Mouse (Mus musculus) left cerebral cortex, postnatal 14 days (tissue): ENCODE measurements around the gene Inpp4b. TPM values are rescaled to one million over a fixed set of nuclear protein-coding genes. Genes with fewer than 3 reads are reported as not detected.

Experiments used
- DNase-seq, 2 experiments: peaks; one replicate each; pipeline ENCODE4 v3.0.0; 2021 to 2022; ENCODE audit warnings: low spot score in 2 of 2, mixed read lengths in 1 of 2
- intact Hi-C: fragments of 180-260 bp; cut with DNase I; formaldehyde crosslinking; loops from one replicate; pipeline ENCODE4 v1.15.1; 2025
- total RNA-seq, 2 experiments: library from RNA; stranded (reverse); gene quantifications; 2 replicates each; pipeline ENCODE4 v1.2.3; 2021

Inpp4b gene
- total RNA-seq, 2 experiments from 2014 or later: 9.8 to 12.6 TPM

DNA sequence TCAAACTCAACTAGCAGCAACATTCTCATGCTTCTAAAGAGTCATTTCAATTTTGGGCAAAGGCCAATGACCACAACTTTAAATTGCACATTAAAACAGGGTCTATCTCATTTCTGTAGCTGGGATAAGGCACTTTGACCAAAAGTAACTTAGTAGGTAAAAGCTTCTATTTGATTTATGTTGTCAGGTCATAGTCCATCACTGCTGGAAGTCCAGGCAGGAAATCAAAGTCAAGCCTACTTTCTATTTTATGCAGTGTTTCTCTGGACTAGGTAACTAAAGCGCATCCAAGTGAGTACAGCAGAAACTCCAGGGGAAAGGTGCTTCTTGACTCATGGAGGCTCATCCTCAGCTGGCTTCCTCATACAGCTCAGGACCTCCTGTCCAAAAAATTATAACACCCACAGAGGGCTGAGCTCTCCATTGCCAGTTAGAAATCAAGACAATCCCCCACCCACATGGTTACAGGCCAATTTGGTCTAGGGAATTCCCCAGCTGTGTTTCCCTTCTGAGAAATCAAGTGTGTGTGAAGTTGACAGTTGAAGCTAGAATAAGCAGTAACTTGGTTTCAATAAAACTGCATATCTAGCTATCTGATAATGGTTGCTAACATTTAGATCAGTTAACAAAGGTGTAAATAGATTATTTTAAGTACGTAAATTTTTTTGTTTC lies 293.7 kb downstream of the Inpp4b start:
- no peak for DNase-seq
- intact Hi-C loops: no loop called here

GRCm38 (mm10) chr8:81638478-81638877 lies 296.1 kb downstream of the Inpp4b start:
- intact Hi-C loops: no loop called here
- no peak for DNase-seq

GRCm38 (mm10) chr8:81639820-81640219 lies 297.5 kb downstream of the Inpp4b start:
- intact Hi-C loops: no loop called here

DNA sequence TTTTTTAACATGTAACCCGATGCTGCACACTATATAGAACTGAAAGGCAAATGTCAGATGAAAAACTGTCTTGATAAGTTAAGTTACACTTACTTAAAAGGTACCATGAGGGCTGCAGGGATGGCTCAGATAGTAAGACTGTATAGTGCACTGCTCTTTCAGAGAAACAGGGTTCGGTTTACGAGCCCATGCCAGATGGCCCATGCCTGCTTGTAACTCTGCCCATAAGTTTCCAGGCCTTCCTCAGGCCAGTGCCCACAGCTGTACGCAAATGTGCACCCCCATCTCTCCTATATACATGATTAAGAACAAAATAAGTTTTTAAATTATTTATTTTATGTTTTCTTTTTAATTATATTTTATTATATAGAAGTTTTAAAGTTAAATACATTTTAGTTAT lies 300.7 kb downstream of the Inpp4b start:
- intact Hi-C loops: no loop called here

More at GRCm38 (mm10) chr8:81639820-81640219, 297.5 kb downstream of the Inpp4b start:
- no peak for DNase-seq

GRCm38 (mm10) chr8:81692167-81692566 lies 349.8 kb downstream of the Inpp4b start:
- DNase-seq: no peak
- intact Hi-C loops: no loop called here

More for the DNA sequence above, 300.7 kb downstream of the Inpp4b start:
- DNase-seq: no peak

DNA sequence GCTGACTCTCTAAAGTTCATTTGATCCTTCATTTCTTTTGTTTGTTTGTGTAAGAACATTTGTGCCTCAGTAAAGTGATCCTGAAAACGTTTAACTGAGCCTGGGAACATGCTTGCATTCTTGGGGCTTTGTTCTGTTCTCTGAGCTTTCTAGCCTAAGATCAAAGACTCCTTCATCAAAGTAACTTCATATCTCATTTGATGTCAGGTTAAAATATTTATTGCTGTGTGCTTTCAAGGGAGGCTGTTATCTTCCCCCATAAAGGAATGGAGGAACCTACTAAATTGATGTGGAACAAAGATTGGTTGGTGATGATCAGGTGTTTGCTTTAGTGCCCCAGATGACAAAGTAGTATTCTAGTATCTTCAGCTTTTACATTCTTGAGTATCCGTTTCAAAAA lies 352.5 kb downstream of the Inpp4b start:
- no peak for DNase-seq
- intact Hi-C loops: no loop called here

DNA sequence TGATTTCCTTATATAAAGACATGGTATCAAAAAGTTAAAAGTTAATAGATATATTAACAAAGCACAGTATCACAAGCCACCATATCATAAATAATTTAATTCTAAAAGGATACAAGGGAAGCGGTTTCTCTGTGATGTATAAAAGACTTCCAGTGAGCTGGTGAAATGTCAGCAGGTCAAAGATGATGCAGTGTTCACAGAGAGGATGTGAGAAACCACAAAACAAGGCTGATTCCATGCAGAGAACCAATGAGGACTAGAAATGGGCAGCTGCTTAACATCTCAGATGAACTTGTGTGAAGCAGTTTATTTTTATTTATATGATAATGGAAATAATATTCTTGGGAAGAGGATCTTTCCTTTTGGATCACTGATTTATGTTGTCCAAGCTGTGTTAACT lies 359.7 kb downstream of the Inpp4b start:
- no peak for DNase-seq
- intact Hi-C loops: no loop called here

DNA sequence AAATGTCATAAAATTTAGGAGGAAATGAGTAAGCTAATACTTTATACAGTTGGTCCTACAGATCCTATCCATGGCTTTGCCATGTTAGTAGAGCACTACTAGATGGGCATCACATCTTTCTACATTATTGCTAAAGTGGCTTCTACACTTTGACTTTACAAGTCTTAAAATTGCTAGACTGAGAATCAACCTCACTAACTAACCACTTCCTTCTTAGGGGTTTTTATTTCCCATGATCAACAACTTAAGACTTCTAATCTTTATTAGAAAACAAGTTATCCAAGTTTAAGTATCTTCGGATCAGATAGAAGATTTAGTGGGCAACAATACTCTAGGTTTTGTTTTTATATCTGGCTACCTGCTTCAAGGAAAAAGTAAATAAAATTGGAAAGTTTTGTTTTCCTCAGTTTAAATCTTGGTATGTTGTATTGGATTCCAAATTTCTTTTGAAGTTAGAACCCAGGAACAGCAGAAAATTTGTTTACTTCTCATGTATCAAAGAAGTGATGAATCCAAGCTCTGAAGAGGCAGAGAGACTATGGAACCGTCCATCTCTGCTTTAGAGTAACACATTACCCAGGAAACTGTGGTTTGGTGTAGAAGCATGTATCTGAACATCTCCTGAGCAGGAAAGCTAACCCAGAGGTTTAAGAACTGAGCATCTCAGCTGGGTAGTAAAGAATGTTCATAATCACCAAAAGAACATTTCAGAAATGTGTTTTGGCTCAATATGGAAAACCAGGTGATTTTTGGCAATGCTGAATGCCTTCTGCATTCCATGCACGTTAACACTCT lies 361.4 kb downstream of the Inpp4b start:
- no peak for DNase-seq
- intact Hi-C loops: no loop called here

DNA sequence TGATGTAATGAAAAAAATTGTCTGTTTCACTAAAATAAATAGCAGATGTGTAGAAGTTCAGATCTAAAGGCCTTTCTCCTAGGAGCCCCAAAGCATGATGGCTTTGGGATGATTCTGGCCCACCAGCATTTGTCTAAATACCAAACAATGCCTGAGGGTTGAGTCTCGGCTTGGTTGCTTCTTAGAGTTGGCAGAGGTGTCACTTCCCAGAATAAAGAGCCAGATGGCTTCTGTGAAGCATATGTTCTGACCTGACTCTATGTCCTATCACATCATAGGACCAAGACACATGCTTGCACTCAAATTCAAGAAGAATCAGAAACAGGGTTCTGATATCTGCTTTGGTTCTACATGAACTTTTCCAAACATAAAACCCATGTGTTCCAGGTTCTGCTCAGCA lies 365.1 kb downstream of the Inpp4b start:
- no peak for DNase-seq
- intact Hi-C loops: no loop called here

- intact Hi-C loops: no loop called here
- no peak for DNase-seq
Measured at GRCm38 (mm10) chr8:81731332-81731731, 389.0 kb downstream of the Inpp4b start.

GRCm38 (mm10) chr8:81735655-81736054 lies 393.3 kb downstream of the Inpp4b start:
- intact Hi-C loops: no loop called here
- DNase-seq: no peak

DNA sequence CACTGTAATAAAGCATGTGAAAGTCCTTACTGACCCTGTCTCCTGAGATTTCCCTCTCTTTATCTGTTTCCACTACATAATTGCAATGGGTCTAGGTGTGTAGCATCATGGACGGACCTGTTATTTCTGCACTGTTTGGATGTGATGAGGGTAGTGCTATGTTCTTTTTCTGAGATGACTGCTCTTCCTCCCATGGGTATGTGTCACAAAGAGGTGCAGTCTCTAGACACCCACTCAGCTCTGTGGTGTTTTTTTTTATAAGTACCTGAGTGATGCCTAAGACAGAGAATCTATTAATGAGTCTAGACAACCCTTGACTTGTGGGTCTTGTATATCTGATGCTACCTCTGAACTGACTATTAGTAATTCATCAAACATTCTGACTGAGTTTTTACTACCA lies 393.7 kb downstream of the Inpp4b start:
- intact Hi-C loops: no loop called here
- DNase-seq: no peak

GRCm38 (mm10) chr8:81742588-81742987 lies 400.2 kb downstream of the Inpp4b start:
- intact Hi-C loops: no loop called here
- no peak for DNase-seq

DNA sequence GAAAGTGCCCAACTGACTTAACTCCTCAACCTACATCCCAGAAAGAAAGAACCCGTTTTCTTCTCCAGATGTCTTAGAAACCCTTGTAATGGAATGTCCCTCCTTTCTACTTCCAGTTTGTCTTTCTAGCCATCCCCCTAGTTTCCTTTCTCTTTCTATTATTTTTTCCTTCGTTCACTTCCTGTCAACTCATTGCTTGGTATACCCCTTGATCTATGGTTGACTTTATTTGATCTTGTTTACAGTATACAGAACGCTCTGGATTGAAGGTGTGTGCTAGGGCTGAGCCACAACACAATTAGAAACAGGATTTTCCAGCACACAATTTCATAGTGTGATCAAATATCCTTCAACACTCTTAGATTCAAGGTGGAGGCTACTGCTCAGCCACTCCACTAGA lies 400.7 kb downstream of the Inpp4b start:
- DNase-seq: no peak
- intact Hi-C loops: no loop called here

DNA sequence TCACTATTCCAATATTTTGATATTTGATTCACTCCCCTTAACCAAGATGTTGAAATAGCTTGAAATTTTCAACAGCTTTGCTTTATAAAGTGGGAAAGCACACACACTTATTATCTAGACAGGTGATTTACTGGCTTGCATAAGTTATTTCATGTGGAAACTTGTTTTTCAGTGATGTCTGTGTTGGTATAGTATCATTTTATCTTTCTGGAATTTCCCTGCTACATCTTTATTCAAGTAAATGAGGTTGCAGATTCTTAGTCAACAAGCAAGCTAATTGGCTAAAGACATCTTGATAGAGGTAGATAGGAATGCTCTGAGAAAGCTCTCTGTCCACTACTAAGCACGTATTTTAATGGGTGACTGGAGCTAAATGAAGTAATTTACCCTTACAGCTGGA lies 403.1 kb downstream of the Inpp4b start:
- intact Hi-C loops: no loop called here
- DNase-seq: no peak

GRCm38 (mm10) chr8:81751159-81751558 lies 408.8 kb downstream of the Inpp4b start:
- intact Hi-C loops: no loop called here
- DNase-seq: peak in 1 of 2 experiments; percentile 13

GRCm38 (mm10) chr8:81756663-81757062 lies 414.3 kb downstream of the Inpp4b start:
- intact Hi-C loops: no loop called here
- DNase-seq: no peak

DNA sequence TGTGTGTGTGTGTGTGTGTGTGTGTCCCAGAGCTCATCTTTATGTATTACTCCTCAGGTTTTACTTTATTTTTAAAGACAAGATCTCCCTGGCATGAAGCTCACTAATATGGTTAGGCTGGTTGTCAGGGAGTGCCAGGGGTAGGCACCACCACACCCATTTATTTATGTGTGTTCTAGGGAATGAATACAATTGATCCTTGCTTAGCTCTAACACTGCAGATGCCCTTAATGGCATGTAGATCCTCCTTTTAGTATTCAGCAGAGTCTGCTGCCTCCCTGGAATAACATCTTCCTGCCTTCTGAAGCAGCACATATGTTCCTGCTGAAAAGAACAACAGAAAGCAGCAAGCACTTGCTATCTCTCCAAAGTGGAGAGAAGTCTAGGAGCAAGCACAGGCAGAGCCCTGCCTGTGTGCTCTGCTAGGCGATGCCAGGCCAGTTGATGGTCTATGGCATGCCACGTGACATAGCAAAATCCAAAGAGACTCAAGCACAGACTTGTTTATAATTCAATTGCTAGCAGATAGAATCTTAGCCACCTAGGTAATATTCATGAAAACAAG lies 415.3 kb downstream of the Inpp4b start:
- intact Hi-C loops: no loop called here
- no peak for DNase-seq

GRCm38 (mm10) chr8:81761466-81761865 lies 419.1 kb downstream of the Inpp4b start:
- DNase-seq: no peak
- intact Hi-C loops: no loop called here

GRCm38 (mm10) chr8:81766033-81766432 lies 423.7 kb downstream of the Inpp4b start:
- intact Hi-C loops: no loop called here
- no peak for DNase-seq
